In the genomic region with DNA sequence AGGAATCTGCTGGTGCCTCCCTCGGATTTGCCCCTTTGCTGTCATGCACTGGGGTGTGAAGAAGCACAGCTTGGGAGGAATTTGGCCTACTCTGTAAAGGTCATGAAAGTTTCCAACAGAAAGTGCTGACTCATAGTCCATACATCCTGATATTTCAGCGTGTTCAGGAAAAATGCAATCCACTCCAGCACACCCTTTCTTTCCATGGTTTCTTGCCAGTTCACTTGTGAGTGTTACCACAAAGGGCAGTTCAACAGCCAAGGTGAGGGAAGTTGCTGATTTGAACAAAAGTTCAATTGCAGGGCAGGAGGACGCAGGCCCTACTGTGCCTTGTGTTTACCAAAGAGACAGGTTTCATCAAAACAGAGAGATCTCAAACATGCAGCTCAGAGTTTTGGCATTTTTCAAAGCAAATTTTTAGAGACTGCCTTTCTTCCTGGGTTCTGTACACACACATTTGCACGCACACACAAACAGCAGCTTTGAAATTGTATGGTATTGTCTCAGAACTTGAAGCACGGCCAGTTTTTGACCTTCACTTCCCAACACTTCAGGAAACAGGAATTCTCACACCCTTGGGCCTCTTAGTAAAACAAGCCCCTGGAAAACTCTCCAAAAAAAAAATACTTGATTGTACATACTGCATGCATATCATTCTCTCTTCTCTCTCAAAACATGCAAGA, we compare ENCODE assay signal across 8 mouse cellular contexts. TPM values are rescaled to one million over a fixed set of nuclear protein-coding genes. Genes with fewer than 3 reads are reported as not detected.
A peak's percentile ranks its signal among the peaks of the same experiment; 100 is the strongest.
DNase-seq lines count a peak whose midpoint lies in the region; ATAC-seq lines count a peak whose summit lies in the region.

No protein-coding gene starts in this region.

- no peak overlapping the region for H3K4me3 ChIP-seq in liver, embryonic 16.5 days (ENCODE audit: low read depth, low read length)
- H3K4me3 ChIP-seq in forebrain, embryonic 12.5 days (replicated peaks) = no peak overlapping the region

- H3K27ac ChIP-seq in liver, embryonic 16.5 days (ENCODE audit: low read length) = no peak overlapping the region
- no peak overlapping the region for H3K27ac ChIP-seq in forebrain, embryonic 12.5 days

- H3K36me3 ChIP-seq in liver, embryonic 16.5 days (ENCODE audit: control insufficient read depth, insufficient read depth) = no peaks in the 10 kb centered on the region
- H3K36me3 ChIP-seq in forebrain, embryonic 12.5 days (replicated peaks) = no peaks in the 10 kb centered on the region

- WGBS in liver, embryonic 16.5 days (ENCODE audit: insufficient replicate concordance) = 38% methylated on average over 5 of the region's 5 CpGs
- 66% methylated on average over 5 of the region's 5 CpGs for WGBS in forebrain, embryonic 12.5 days

- H3K9ac ChIP-seq in liver, embryonic 16.5 days (ENCODE audit: low read depth, low read length) = no peak overlapping the region
- H3K9ac ChIP-seq in forebrain, embryonic 12.5 days = no peak overlapping the region

- DNase-seq in adrenal gland, adult 2 months = peak; percentile 43
- no peak for DNase-seq in adrenal gland, adult 18-20 months (ENCODE audit: low spot score in 2 of 2)
- peak; percentile 65 for DNase-seq in brain, adult 2 months (ENCODE audit: low read depth, low spot score)
- peak; percentile 50 for DNase-seq in heart, postnatal 25 days (ENCODE audit: low spot score)
- DNase-seq in cerebellum, adult 8-10 months = no peak
- no peak for DNase-seq in spleen, postnatal 10 days (ENCODE audit: low spot score in 2 of 2)

- intact Hi-C loops in heart, postnatal 25 days (cut with DNase I) = loop anchor here (5.0 kb wide), 2 partner anchors 67 to 168 kb away; no protein-coding TSS in a partner anchor

- no peaks in the 10 kb centered on the region for H3K4me1 ChIP-seq in liver, embryonic 16.5 days (ENCODE audit: control insufficient read depth, low read depth, low read length)
- H3K4me1 ChIP-seq in forebrain, embryonic 12.5 days = no peaks in the 10 kb centered on the region

- no peaks in the 10 kb centered on the region for H3K9me3 ChIP-seq in liver, embryonic 16.5 days (replicated peaks; ENCODE audit: control insufficient read depth, low read length)
- H3K9me3 ChIP-seq in forebrain, embryonic 12.5 days = no peaks in the 10 kb centered on the region

- no peak overlapping the region for H3K4me2 ChIP-seq in liver, embryonic 16.5 days (ENCODE audit: low read depth, low read length)
- H3K4me2 ChIP-seq in forebrain, embryonic 12.5 days = no peak overlapping the region

- ATAC-seq in liver, embryonic 16.5 days (ENCODE audit: low read depth) = peak; percentile 41; the same call in 1 of the 2 replicates
- ATAC-seq in forebrain, embryonic 12.5 days (ENCODE audit: low FRiP score) = no peak

- no peaks in the 10 kb centered on the region for H3K27me3 ChIP-seq in liver, embryonic 16.5 days (ENCODE audit: control insufficient read depth, insufficient read depth, low read depth, low read length)
- H3K27me3 ChIP-seq in forebrain, embryonic 12.5 days = no peaks in the 10 kb centered on the region

RNA-seq across cellular contexts. Expression of a gene that starts 23.7 kb away (rescaled TPM):
- total RNA-seq in adrenal gland, adult 2 months (2021) = 10 to 100 TPM; 53.8 to 74.8 TPM
- polyA plus RNA-seq in adrenal gland, adult 2 months (2012; rRNA removed) = 20.7 and 26.8 TPM in 2 replicates
- total RNA-seq in adrenal gland, adult 18-20 months (2021) = 10 to 100 TPM; 49.2 to 98.0 TPM
- total RNA-seq in heart, postnatal 25 days (2021) = 100 to 1,000 TPM; 151 to 153 TPM
- polyA plus RNA-seq in liver, embryonic 16.5 days (2015; fragmentation: Nextera tagmentation; extraction: Ambion mirVana) = 23.7 and 24.9 TPM in 2 replicates
- 2.0 and 2.7 TPM in 2 replicates for polyA plus RNA-seq in forebrain, embryonic 12.5 days (2016; fragmentation: Nextera tagmentation; extraction: Ambion mirVana)

Comparison
In these comparisons a context has a peak if more than half of its experiments do, and no peak if none do; other contexts are left out.
1. DNase-seq: peak in adrenal gland, adult 2 months (single experiment), brain, adult 2 months (single experiment) and heart, postnatal 25 days (single experiment); none in adrenal gland, adult 18-20 months (0 of 2), cerebellum, adult 8-10 months (single experiment) and spleen, postnatal 10 days (0 of 2).